Mouse (Mus musculus): ENCODE results near the gene Kin.

DNA sequence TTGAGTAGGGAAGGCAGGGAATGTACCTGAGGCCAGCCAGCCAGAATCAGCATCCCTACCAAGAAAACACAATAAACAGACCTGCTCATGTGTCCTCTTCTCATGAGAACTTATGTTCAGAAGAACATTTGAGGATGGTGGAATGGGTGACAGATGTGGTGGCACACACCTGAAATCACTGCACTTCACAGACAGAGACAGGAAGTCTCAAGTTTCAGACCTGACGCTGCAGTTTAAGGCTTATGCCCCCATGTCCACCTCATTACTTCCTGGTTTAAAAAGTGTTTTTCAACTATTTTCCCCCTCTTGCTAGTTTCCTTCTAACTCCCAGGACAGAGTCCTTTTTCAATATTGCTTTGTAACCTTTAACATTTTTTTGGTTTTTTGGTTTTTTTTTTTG, 2.3 kb downstream of the Kin start:
- no peak for TF ChIP-seq CHD2 (IDR thresholded peaks at IDR 0.05; ENCODE audit: low read depth, low read length)
- TF ChIP-seq ZNF384 (IDR thresholded peaks at IDR 0.05; ENCODE audit: low read depth, low read length), result no peak
- TF ChIP-seq MAFK (IDR thresholded peaks at IDR 0.05; ENCODE audit: insufficient read depth, low read depth, low read length), result no peak

Data from ES-E14 (cell line).